8 mouse cellular contexts compared by ENCODE assay signal in the genomic region with DNA sequence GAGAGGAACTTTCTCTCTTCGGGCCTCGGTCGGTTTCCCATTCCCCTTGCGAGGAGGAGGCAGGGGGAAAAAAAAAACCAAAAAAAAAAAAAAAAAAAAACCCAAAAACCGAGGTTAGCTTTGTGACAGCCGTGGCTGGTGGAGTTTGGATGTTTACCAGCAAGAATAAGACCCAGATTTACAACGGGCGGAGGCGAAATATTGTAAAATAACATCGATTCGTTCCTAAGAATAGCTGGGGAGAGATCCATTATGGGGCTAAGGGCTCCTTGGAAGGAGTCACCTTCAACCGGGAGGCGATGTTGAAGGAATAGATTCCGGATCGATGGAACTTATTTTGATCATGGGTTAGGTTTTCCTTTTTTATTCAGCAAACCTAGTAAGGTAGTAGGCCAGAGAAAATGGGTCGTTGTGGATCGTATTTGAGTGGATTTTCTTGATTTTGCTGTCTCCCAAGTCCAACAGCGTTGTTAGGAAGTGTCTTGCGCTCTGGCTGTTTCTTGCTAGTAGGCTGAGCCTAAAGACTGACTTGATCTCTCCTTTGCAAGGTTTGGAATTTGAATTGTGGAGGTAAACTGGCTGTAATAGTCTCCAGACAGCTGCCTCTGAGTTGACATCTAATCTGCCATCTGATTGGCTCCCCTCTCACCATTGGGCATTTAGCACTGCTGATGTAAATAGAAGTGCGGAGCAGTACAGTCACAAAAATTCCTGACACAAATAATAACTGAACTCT. TPM values are rescaled to one million over a fixed set of nuclear protein-coding genes. Genes with fewer than 3 reads are reported as not detected.
DNase-seq lines count a peak whose midpoint lies in the region; ATAC-seq and TF ChIP-seq lines count a peak whose summit lies in the region.

No protein-coding gene starts in this region.

- no peaks in the 10 kb centered on the region for H3K36me3 ChIP-seq in heart, embryonic 14.5 days (ENCODE audit: control insufficient read depth, insufficient read depth, low read length)
- no peaks in the 10 kb centered on the region for H3K36me3 ChIP-seq in limb, embryonic 10.5 days
- H3K36me3 ChIP-seq in midbrain, embryonic 13.5 days: no peaks in the 10 kb centered on the region

- H3K27ac ChIP-seq in cerebellum, adult 2 months (ENCODE audit: insufficient read depth, low read length): peak overlapping the region; percentile 78; the same call in 1 of the 2 replicates
- peak overlapping the region; percentile 100 for H3K27ac ChIP-seq in heart, embryonic 14.5 days (replicated peaks in 1 of 2; ENCODE audit: control insufficient read depth in 1 of 2, insufficient read depth in 1 of 2, low read depth in 2 of 2, low read length in 2 of 2)
- H3K27ac ChIP-seq in limb, embryonic 10.5 days: peak overlapping the region; percentile 100
- H3K27ac ChIP-seq in midbrain, embryonic 13.5 days: peak overlapping the region; percentile 100

- peak; percentile 52 to 79 for DNase-seq in cerebellum, adult 2 months
- DNase-seq in B cell, adult 2 months: peak; percentile 44 to 45
- DNase-seq in cerebellum, postnatal 25 days: peak; percentile 53 to 59
- DNase-seq in limb, embryonic 10.5 days (ENCODE audit: low spot score): peak; percentile 51
- no peak for DNase-seq in ovary, adult 18-20 months (ENCODE audit: low spot score)

- peaks cover 7% of the 10 kb centered on the region for H3K4me1 ChIP-seq in cerebellum, adult 2 months (ENCODE audit: control insufficient read depth, insufficient read depth, low read length)
- peaks cover 8 to 38% of the 10 kb centered on the region in 2 experiments for H3K4me1 ChIP-seq in heart, embryonic 14.5 days (ENCODE audit: control insufficient read depth in 2 of 2, insufficient read depth in 2 of 2, low read length in 2 of 2)
- H3K4me1 ChIP-seq in limb, embryonic 10.5 days: peaks cover 45% of the 10 kb centered on the region
- peaks cover 47% of the 10 kb centered on the region for H3K4me1 ChIP-seq in midbrain, embryonic 13.5 days (replicated peaks)

- H3K4me3 ChIP-seq in cerebellum, adult 2 months (replicated peaks; ENCODE audit: insufficient read depth, low read depth, low read length): peak overlapping the region; percentile 60
- H3K4me3 ChIP-seq in heart, embryonic 14.5 days (ENCODE audit: control insufficient read depth in 1 of 2, insufficient read depth in 1 of 2, low read depth in 1 of 2, low read length in 2 of 2): peak overlapping the region; percentile 91 to 97
- H3K4me3 ChIP-seq in limb, embryonic 10.5 days: peak overlapping the region; percentile 97
- peak overlapping the region; percentile 92 for H3K4me3 ChIP-seq in midbrain, embryonic 13.5 days (replicated peaks)

- WGBS in cerebellum, adult 2 months: under 1% methylated on average over 20 of the region's 20 CpGs
- WGBS in heart, embryonic 14.5 days: 2% methylated on average over 20 of the region's 20 CpGs
- 1% methylated on average over 20 of the region's 20 CpGs for WGBS in limb, embryonic 10.5 days
- under 1% methylated on average over 20 of the region's 20 CpGs for WGBS in midbrain, embryonic 13.5 days

- no peak for TF ChIP-seq CTCF in cerebellum, adult 2 months (IDR thresholded peaks at IDR 0.05; ENCODE audit: borderline replicate concordance, insufficient read depth, low read depth, low read length)

- TF ChIP-seq POLR2A in cerebellum, adult 2 months (IDR thresholded peaks at IDR 0.05; ENCODE audit: borderline replicate concordance, insufficient read depth, low read length): peak; percentile 16; the same call in 1 of the 2 replicates

- H3K9me3 ChIP-seq in heart, embryonic 14.5 days (ENCODE audit: control insufficient read depth, low read length): no peaks in the 10 kb centered on the region
- H3K9me3 ChIP-seq in limb, embryonic 10.5 days (replicated peaks): no peaks in the 10 kb centered on the region
- H3K9me3 ChIP-seq in midbrain, embryonic 13.5 days: no peaks in the 10 kb centered on the region

- peak overlapping the region; percentile 63 for H3K4me2 ChIP-seq in heart, embryonic 14.5 days (ENCODE audit: low read length)
- peak overlapping the region; percentile 70 for H3K4me2 ChIP-seq in midbrain, embryonic 13.5 days (replicated peaks)

- H3K27me3 ChIP-seq in cerebellum, adult 2 months (ENCODE audit: control insufficient read depth, insufficient read depth, low read length): no peaks in the 10 kb centered on the region
- H3K27me3 ChIP-seq in heart, embryonic 14.5 days (ENCODE audit: control insufficient read depth, insufficient read depth, low read length): no peaks in the 10 kb centered on the region
- no peaks in the 10 kb centered on the region for H3K27me3 ChIP-seq in limb, embryonic 10.5 days (ENCODE audit: low read depth, poor library complexity, severe bottlenecking)
- H3K27me3 ChIP-seq in midbrain, embryonic 13.5 days: no peaks in the 10 kb centered on the region

- H3K9ac ChIP-seq in heart, embryonic 14.5 days (ENCODE audit: low read length): peak overlapping the region; percentile 99
- H3K9ac ChIP-seq in midbrain, embryonic 13.5 days (replicated peaks): peak overlapping the region; percentile 100

- no peak for ATAC-seq in cerebellum, adult (ENCODE audit: insufficient number of reproducible peaks, low FRiP score, low TSS enrichment)
- ATAC-seq in heart, embryonic 14.5 days (ENCODE audit: insufficient number of reproducible peaks, insufficient read depth, low FRiP score, low read depth): no peak
- no peak for ATAC-seq in midbrain, embryonic 13.5 days

RNA-seq across cellular contexts. Expression of a gene that starts 2.9 kb away (rescaled TPM):
- polyA plus RNA-seq in cerebellum, adult 2 months (2012; rRNA removed): 25.6 and 28.4 TPM in 2 replicates
- polyA plus RNA-seq in heart, embryonic 14.5 days (2014; fragmentation: Nextera tagmentation; extraction: Ambion mirVana): 8.7 and 9.1 TPM in 2 replicates
- 10.7 and 12.5 TPM in 2 replicates for polyA plus RNA-seq in limb, embryonic 10.5 days (2016; fragmentation: Nextera tagmentation; extraction: Ambion mirVana)
- 14.0 and 14.8 TPM in 2 replicates for polyA plus RNA-seq in midbrain, embryonic 13.5 days (2015; fragmentation: Nextera tagmentation; extraction: Ambion mirVana)
